Mouse (Mus musculus) retina, adult 2 months (tissue): ENCODE measurements at regions not wholly inside any gene's neighbourhood (a gene's known extent, or its start where the extent isn't known, plus 50 kb on each side); places are given as distances from the start of the nearest gene placed in this dataset.

Source experiments
- DNase-seq: peaks from one replicate; pipeline ENCODE4 v3.0.0-alpha.2; 2012; ENCODE audit warnings: low read depth, low spot score

DNA sequence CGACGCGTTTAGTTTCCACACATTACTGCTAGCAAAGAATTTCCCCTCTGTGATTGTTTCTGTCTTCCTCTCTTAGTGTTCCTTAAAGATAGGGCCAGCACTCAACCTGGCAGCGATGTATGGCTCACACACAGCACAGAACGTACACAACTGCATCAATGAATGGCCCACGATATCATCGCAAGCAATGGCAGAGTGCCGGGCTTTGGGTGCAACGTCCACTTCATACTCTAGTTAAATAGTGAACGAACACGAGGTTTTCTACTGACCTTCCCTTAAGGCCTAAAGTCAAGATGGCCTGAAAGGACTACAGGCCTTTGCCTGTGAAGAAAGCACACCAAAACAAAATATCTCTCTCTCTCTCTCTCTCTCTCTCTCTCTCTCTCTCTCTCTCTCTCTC lies 51.4 kb upstream of the Mpp6 start:
- DNase-seq, result no peak

DNA sequence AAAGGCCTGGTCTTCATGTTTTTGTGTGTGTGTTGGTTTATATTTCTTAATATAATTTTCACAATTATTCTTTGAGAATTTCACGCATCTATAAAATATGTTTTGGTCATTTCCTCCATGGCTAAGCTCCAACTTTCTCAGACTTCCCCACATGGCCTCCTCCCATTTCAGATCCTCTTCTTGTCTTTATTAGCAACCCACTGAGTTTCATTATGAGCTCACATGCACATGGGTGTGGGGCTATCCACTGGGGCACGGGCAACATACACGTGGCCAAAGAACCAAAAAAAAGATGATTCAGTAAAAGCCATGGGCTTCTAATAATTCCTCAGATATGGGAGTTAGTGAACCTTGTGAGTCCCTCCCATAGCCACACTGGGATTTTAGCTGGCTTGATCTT lies 50.1 kb upstream of the Mpp6 start:
- no peak for DNase-seq
